Mouse (Mus musculus) right cerebral cortex, postnatal 10 days (tissue): ENCODE measurements at regions not wholly inside any gene's neighbourhood (a gene's known extent, or its start where the extent isn't known, plus 50 kb on each side); places are given as distances from the start of the nearest gene placed in this dataset.

Experiments used
- DNase-seq, 2 experiments: peaks; one replicate each; pipeline ENCODE4 v3.0.0; 2021; ENCODE audit warnings: low spot score in 2 of 2

GRCm38 (mm10) chrX:163669886-163670285, 91.2 kb downstream of the Rnf138rt1 start:
- peak; percentile 17 to 39 for DNase-seq
